In the genomic region with DNA sequence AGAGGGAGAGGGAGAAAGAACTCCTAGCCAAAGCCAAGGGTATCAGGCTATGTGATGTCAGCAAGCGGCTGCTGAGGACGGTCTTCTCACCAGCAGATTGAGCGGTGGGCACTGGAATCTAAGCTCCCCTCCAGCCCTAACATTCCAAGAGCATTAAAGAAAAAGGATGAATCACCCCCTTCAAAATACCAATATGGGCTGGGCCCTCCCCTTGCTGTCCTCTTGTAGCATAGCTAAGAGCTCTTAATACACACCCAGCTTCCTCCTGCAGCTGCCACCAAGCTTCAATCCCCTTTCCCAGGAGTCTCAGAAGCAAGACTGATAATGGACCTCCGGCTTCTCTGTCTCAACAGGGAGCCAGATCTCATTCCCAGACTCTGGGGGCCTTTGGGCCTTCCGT, we compare ENCODE assay signal across 8 mouse cellular contexts. TPM values are rescaled to one million over a fixed set of nuclear protein-coding genes. Genes with fewer than 3 reads are reported as not detected.
DNase-seq lines count a peak whose midpoint lies in the region; ATAC-seq and TF ChIP-seq lines count a peak whose summit lies in the region.
"Had no signal": no experiment of that assay in that cellular context is flagged by ENCODE, and none has a peak within 500 bp of the region (broad histone marks: within the 10 kb centered on the region; RNA-seq: fewer than 3 reads in every experiment).

No protein-coding gene starts in this region.

- H3K4me1 ChIP-seq in lung, embryonic 16.5 days (replicated peaks; ENCODE audit: control insufficient read depth, insufficient read depth, low read length) = peaks cover 25% of the 10 kb centered on the region
- peaks cover 5% of the 10 kb centered on the region; the same call in 1 of the 2 replicates for H3K4me1 ChIP-seq in forebrain, embryonic 11.5 days (replicated peaks; ENCODE audit: control insufficient read depth, insufficient read depth, low read length)
- no peaks in the 10 kb centered on the region for H3K4me1 ChIP-seq in intestine, postnatal 0 days (replicated peaks; ENCODE audit: control insufficient read depth, insufficient read depth, low read length)
- H3K4me1 ChIP-seq in stomach, embryonic 15.5 days = peaks cover 24% of the 10 kb centered on the region

- no peak overlapping the region for H3K27ac ChIP-seq in lung, embryonic 16.5 days (ENCODE audit: low read length)
- H3K27ac ChIP-seq in forebrain, embryonic 11.5 days (ENCODE audit: low read depth, low read length) = peak overlapping the region; percentile 84; the same call in 1 of the 2 replicates
- no peak overlapping the region for H3K27ac ChIP-seq in intestine, postnatal 0 days (ENCODE audit: low read depth, low read length)
- no peak overlapping the region for H3K27ac ChIP-seq in stomach, embryonic 15.5 days

- peak overlapping the region; percentile 55 for H3K4me3 ChIP-seq in lung, embryonic 16.5 days (ENCODE audit: low read length)
- H3K4me3 ChIP-seq in forebrain, embryonic 11.5 days (ENCODE audit: low read depth, low read length) = no peak overlapping the region
- no peak overlapping the region for H3K4me3 ChIP-seq in intestine, postnatal 0 days (ENCODE audit: low read depth, low read length)
- H3K4me3 ChIP-seq in stomach, embryonic 15.5 days (replicated peaks) = no peak overlapping the region

- no peaks in the 10 kb centered on the region for H3K36me3 ChIP-seq in lung, embryonic 16.5 days (ENCODE audit: control insufficient read depth, insufficient read depth, low read length)
- H3K36me3 ChIP-seq in forebrain, embryonic 11.5 days (ENCODE audit: control insufficient read depth, insufficient read depth, low read length) = no peaks in the 10 kb centered on the region
- H3K36me3 ChIP-seq in intestine, postnatal 0 days (ENCODE audit: control insufficient read depth, insufficient read depth) = no peaks in the 10 kb centered on the region
- H3K36me3 ChIP-seq in stomach, embryonic 15.5 days = no peaks in the 10 kb centered on the region

- ATAC-seq in lung, embryonic 16.5 days (ENCODE audit: low read depth) = no peak
- ATAC-seq in forebrain, embryonic 11.5 days (replicated peaks; ENCODE audit: low FRiP score) = no peak
- ATAC-seq in intestine, postnatal 0 days = no peak
- ATAC-seq in stomach, embryonic 15.5 days (ENCODE audit: insufficient read depth, low FRiP score, low read depth) = no peak

- no peak for TF ChIP-seq CTCF in intestine, postnatal 0 days (IDR thresholded peaks at IDR 0.05; ENCODE audit: low read depth)

- peaks cover 17% of the 10 kb centered on the region for H3K27me3 ChIP-seq in lung, embryonic 16.5 days (ENCODE audit: control insufficient read depth, insufficient read depth, low read depth, low read length)
- H3K27me3 ChIP-seq in forebrain, embryonic 11.5 days (ENCODE audit: control insufficient read depth, insufficient read depth, low read length) = no peaks in the 10 kb centered on the region
- H3K27me3 ChIP-seq in intestine, postnatal 0 days (replicated peaks; ENCODE audit: control insufficient read depth, insufficient read depth, low read length) = peaks cover 64% of the 10 kb centered on the region
- H3K27me3 ChIP-seq in stomach, embryonic 15.5 days (replicated peaks) = peaks cover 35% of the 10 kb centered on the region

- DNase-seq in lung, postnatal 10 days = no peak
- DNase-seq in forebrain, embryonic 11.5 days (ENCODE audit: low spot score) = no peak
- no peak for DNase-seq in thymus, postnatal 14 days
- no peak for DNase-seq in cerebellum, adult 9-10 months
- DNase-seq: cerebellum, adult 8-10 months had no signal

- H3K4me2 ChIP-seq in lung, embryonic 16.5 days (ENCODE audit: low read depth, low read length) = peak overlapping the region; percentile 97
- H3K4me2 ChIP-seq in forebrain, embryonic 11.5 days (ENCODE audit: low read depth, low read length, severe bottlenecking) = peak overlapping the region; percentile 83; the same call in 1 of the 2 replicates
- peak overlapping the region; percentile 60; the same call in 1 of the 2 replicates for H3K4me2 ChIP-seq in intestine, postnatal 0 days (replicated peaks; ENCODE audit: low read depth)
- H3K4me2 ChIP-seq in stomach, embryonic 15.5 days = peak overlapping the region; percentile 78

- H3K9me3 ChIP-seq in lung, embryonic 16.5 days (ENCODE audit: control insufficient read depth, low read length) = no peaks in the 10 kb centered on the region
- H3K9me3 ChIP-seq in forebrain, embryonic 11.5 days (ENCODE audit: control insufficient read depth, low read length) = no peaks in the 10 kb centered on the region
- no peaks in the 10 kb centered on the region for H3K9me3 ChIP-seq in intestine, postnatal 0 days (ENCODE audit: control insufficient read depth)
- no peaks in the 10 kb centered on the region for H3K9me3 ChIP-seq in stomach, embryonic 15.5 days

- no peak overlapping the region; the same call in 1 of the 2 replicates for H3K9ac ChIP-seq in lung, embryonic 16.5 days (ENCODE audit: low read length)
- H3K9ac ChIP-seq in forebrain, embryonic 11.5 days (ENCODE audit: low read length) = peak overlapping the region; percentile 42; the same call in 1 of the 2 replicates
- H3K9ac ChIP-seq in intestine, postnatal 0 days (ENCODE audit: low read depth, low read length) = no peak overlapping the region
- H3K9ac ChIP-seq in stomach, embryonic 15.5 days = no peak overlapping the region

- WGBS in lung, embryonic 16.5 days = 29% methylated on average over 5 of the region's 5 CpGs
- WGBS in forebrain, embryonic 11.5 days = 24% methylated on average over 5 of the region's 5 CpGs
- WGBS in intestine, postnatal 0 days = 50% methylated on average over 5 of the region's 5 CpGs
- 47% methylated on average over 5 of the region's 5 CpGs for WGBS in stomach, embryonic 15.5 days

RNA-seq across cellular contexts. Expression of gene Nog, which starts 4.6 kb away (rescaled TPM):
- 1.0 and 1.3 TPM in 2 replicates for polyA plus RNA-seq in lung, embryonic 16.5 days (2015; fragmentation: Nextera tagmentation; extraction: Ambion mirVana)
- polyA plus RNA-seq in forebrain, embryonic 11.5 days (2014; fragmentation: Nextera tagmentation; extraction: Ambion mirVana) = 8.0 and 10.4 TPM in 2 replicates
- polyA plus RNA-seq in intestine, postnatal 0 days (2015; fragmentation: Nextera tagmentation; extraction: Ambion mirVana) = 2.9 and 3.1 TPM in 2 replicates
- 1.7 and 2.4 TPM in 2 replicates for polyA plus RNA-seq in stomach, embryonic 15.5 days (2015; fragmentation: Nextera tagmentation; extraction: Ambion mirVana)
